Mouse (Mus musculus): ENCODE results near the gene Rpl9-ps6.

GRCm38 (mm10) chr19:32487595-32488255 lies 21.3 kb upstream of the Rpl9-ps6 start:
- TF ChIP-seq GATA1 (IDR thresholded peaks at IDR 0.05; ENCODE audit: borderline replicate concordance, low read length) (no peak), FLI1 (IDR thresholded peaks at IDR 0.05; ENCODE audit: low read length) (no peak)
